In the genomic region with DNA sequence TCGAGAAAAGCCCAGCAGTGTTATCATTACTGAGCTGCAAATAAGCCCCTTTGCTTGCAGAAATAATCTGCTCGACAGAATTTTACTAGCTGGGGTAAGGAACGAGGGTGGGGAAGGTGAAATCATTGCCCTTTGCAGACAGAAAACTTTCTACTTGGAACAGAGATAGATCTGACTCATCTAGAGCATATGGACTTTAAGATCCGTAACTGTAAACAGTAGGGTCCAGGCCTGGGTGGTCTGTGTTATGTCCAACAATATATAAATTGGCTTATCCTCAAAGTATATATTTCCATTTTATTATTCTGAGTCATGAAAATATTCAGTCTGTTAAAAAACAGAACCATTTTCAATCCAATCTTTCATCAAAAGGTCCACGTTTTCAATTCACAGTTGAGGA, we compare ENCODE assay signal across 17 mouse cellular contexts.
DNase-seq lines count a peak whose midpoint lies in the region; ATAC-seq lines count a peak whose summit lies in the region.
"Had no signal": no experiment of that assay in that cellular context is flagged by ENCODE, and none has a peak within 500 bp of the region (broad histone marks: within the 10 kb centered on the region; RNA-seq: fewer than 3 reads in every experiment).

No protein-coding gene starts in this region.

- DNase-seq in limb, embryonic 10.5 days (ENCODE audit: low spot score): no peak
- no peak for DNase-seq in embryo, embryonic 9.5 days (ENCODE audit: extremely low spot score)
- no peak for DNase-seq in cerebellum, postnatal 36 days
- DNase-seq: adrenal gland, postnatal 10 days; cerebellum, adult 11 months; cerebellum, adult 8-10 months; cerebellum, postnatal 14 days; heart, adult 18-20 months had no signal

- H3K4me1 ChIP-seq in heart, embryonic 15.5 days (replicated peaks): peaks cover 15% of the 10 kb centered on the region; the same call in 1 of the 2 replicates
- H3K4me1 ChIP-seq in heart, embryonic 11.5 days (ENCODE audit: control insufficient read depth, insufficient read depth, low read length): no peaks in the 10 kb centered on the region
- H3K4me1 ChIP-seq in limb, embryonic 15.5 days: peaks cover 19% of the 10 kb centered on the region
- H3K4me1 ChIP-seq in limb, embryonic 10.5 days: no peaks in the 10 kb centered on the region
- 0 out of 2 replicates have a peak, but pooled peaks cover 5% of the 10 kb centered on the region for H3K4me1 ChIP-seq in intestine, embryonic 15.5 days (replicated peaks)
- H3K4me1 ChIP-seq: forebrain, embryonic 15.5 days; hindbrain, embryonic 10.5 days had no signal

- H3K4me2 ChIP-seq in heart, embryonic 15.5 days: no peak overlapping the region
- no peak overlapping the region for H3K4me2 ChIP-seq in heart, embryonic 11.5 days
- no peak overlapping the region for H3K4me2 ChIP-seq in limb, embryonic 15.5 days
- H3K4me2 ChIP-seq in intestine, embryonic 15.5 days (replicated peaks): no peak overlapping the region
- H3K4me2 ChIP-seq: embryonic facial prominence, embryonic 15.5 days; forebrain, embryonic 15.5 days; hindbrain, embryonic 14.5 days had no signal

- H3K27ac ChIP-seq in heart, embryonic 15.5 days: 0 out of 2 replicates have a peak overlapping the region, but pooled peaks have one; percentile 9
- H3K27ac ChIP-seq in heart, embryonic 11.5 days (ENCODE audit: low read depth, low read length): no peak overlapping the region
- H3K27ac ChIP-seq in limb, embryonic 15.5 days: no peak overlapping the region
- no peak overlapping the region for H3K27ac ChIP-seq in limb, embryonic 10.5 days
- H3K27ac ChIP-seq in intestine, embryonic 15.5 days: no peak overlapping the region
- H3K27ac ChIP-seq: embryonic facial prominence, embryonic 15.5 days; forebrain, embryonic 15.5 days; heart, embryonic 10.5 days; hindbrain, embryonic 10.5 days; hindbrain, embryonic 14.5 days had no signal

- no peaks in the 10 kb centered on the region for H3K9me3 ChIP-seq in heart, embryonic 15.5 days (replicated peaks)
- no peaks in the 10 kb centered on the region; the same call in 1 of the 2 replicates for H3K9me3 ChIP-seq in heart, embryonic 11.5 days (replicated peaks; ENCODE audit: control insufficient read depth, low read length)
- H3K9me3 ChIP-seq in limb, embryonic 15.5 days: no peaks in the 10 kb centered on the region
- H3K9me3 ChIP-seq in limb, embryonic 10.5 days (replicated peaks): no peaks in the 10 kb centered on the region
- no peaks in the 10 kb centered on the region for H3K9me3 ChIP-seq in intestine, embryonic 15.5 days
- H3K9me3 ChIP-seq: embryonic facial prominence, embryonic 15.5 days; forebrain, embryonic 15.5 days; heart, embryonic 10.5 days; hindbrain, embryonic 10.5 days had no signal

- no peak for ATAC-seq in heart, embryonic 15.5 days (replicated peaks; ENCODE audit: insufficient number of reproducible peaks, insufficient read depth, low FRiP score, low read depth)
- ATAC-seq in heart, embryonic 11.5 days (replicated peaks; ENCODE audit: insufficient number of reproducible peaks, low FRiP score, low TSS enrichment): no peak
- ATAC-seq in limb, embryonic 15.5 days (ENCODE audit: insufficient number of reproducible peaks, low FRiP score, low TSS enrichment, low read depth): peak; percentile 59; the same call in 1 of the 2 replicates
- ATAC-seq in intestine, embryonic 15.5 days: peak; percentile 79
- ATAC-seq: forebrain, embryonic 15.5 days had no signal

- WGBS in heart, embryonic 15.5 days: 61% methylated on average over 5 of the region's 5 CpGs
- WGBS in heart, embryonic 11.5 days (ENCODE audit: insufficient replicate concordance): 67% methylated on average over 5 of the region's 5 CpGs
- WGBS in limb, embryonic 15.5 days: 38% methylated on average over 5 of the region's 5 CpGs
- WGBS in limb, embryonic 10.5 days: 89% methylated on average over 5 of the region's 5 CpGs
- WGBS in intestine, embryonic 15.5 days: 31% methylated on average over 5 of the region's 5 CpGs

- no peaks in the 10 kb centered on the region for H3K27me3 ChIP-seq in heart, embryonic 15.5 days
- H3K27me3 ChIP-seq in heart, embryonic 11.5 days (ENCODE audit: control insufficient read depth, insufficient read depth, low read length): no peaks in the 10 kb centered on the region
- H3K27me3 ChIP-seq in limb, embryonic 15.5 days: no peaks in the 10 kb centered on the region
- no peaks in the 10 kb centered on the region for H3K27me3 ChIP-seq in limb, embryonic 10.5 days (ENCODE audit: low read depth, poor library complexity, severe bottlenecking)
- no peaks in the 10 kb centered on the region for H3K27me3 ChIP-seq in intestine, embryonic 15.5 days (replicated peaks)
- H3K27me3 ChIP-seq: embryonic facial prominence, embryonic 15.5 days; forebrain, embryonic 15.5 days had no signal

- no peak overlapping the region for H3K9ac ChIP-seq in heart, embryonic 15.5 days
- H3K9ac ChIP-seq in heart, embryonic 11.5 days (ENCODE audit: low read depth, low read length): no peak overlapping the region
- H3K9ac ChIP-seq in limb, embryonic 15.5 days: no peak overlapping the region
- H3K9ac ChIP-seq in intestine, embryonic 15.5 days: no peak overlapping the region
- H3K9ac ChIP-seq: embryonic facial prominence, embryonic 15.5 days; forebrain, embryonic 15.5 days; hindbrain, embryonic 14.5 days had no signal

- no peaks in the 10 kb centered on the region for H3K36me3 ChIP-seq in heart, embryonic 15.5 days
- no peaks in the 10 kb centered on the region for H3K36me3 ChIP-seq in heart, embryonic 11.5 days (ENCODE audit: control insufficient read depth, insufficient read depth, low read length)
- H3K36me3 ChIP-seq in limb, embryonic 15.5 days: no peaks in the 10 kb centered on the region
- H3K36me3 ChIP-seq in limb, embryonic 10.5 days: no peaks in the 10 kb centered on the region
- H3K36me3 ChIP-seq in intestine, embryonic 15.5 days: no peaks in the 10 kb centered on the region
- H3K36me3 ChIP-seq: embryonic facial prominence, embryonic 15.5 days; forebrain, embryonic 15.5 days; heart, embryonic 10.5 days; hindbrain, embryonic 10.5 days had no signal

- H3K4me3 ChIP-seq in heart, embryonic 15.5 days: no peak overlapping the region
- H3K4me3 ChIP-seq in heart, embryonic 11.5 days (ENCODE audit: low read depth, low read length): no peak overlapping the region
- no peak overlapping the region for H3K4me3 ChIP-seq in limb, embryonic 15.5 days
- no peak overlapping the region for H3K4me3 ChIP-seq in limb, embryonic 10.5 days
- H3K4me3 ChIP-seq in intestine, embryonic 15.5 days (replicated peaks): no peak overlapping the region
- H3K4me3 ChIP-seq: embryonic facial prominence, embryonic 15.5 days; forebrain, embryonic 15.5 days; heart, embryonic 10.5 days; hindbrain, embryonic 10.5 days had no signal

Comparison
In these comparisons a context has a peak if more than half of its experiments do, and no peak if none do; other contexts are left out.
1. ATAC-seq: peak in limb, embryonic 15.5 days (single experiment) and intestine, embryonic 15.5 days (single experiment); none in heart, embryonic 15.5 days (single experiment) and heart, embryonic 11.5 days (single experiment).